Mouse (Mus musculus) natural killer cell, adult 2 months (primary cell): ENCODE measurements around the gene Smoc1.

Experiments used
- DNase-seq, 2 experiments: peaks; one replicate each; pipeline ENCODE4 v3.0.0; 2022; ENCODE audit warnings: low spot score in 2 of 2

The Smoc1 gene

GRCm38 (mm10) chr12:81130692-81131091, 104.1 kb downstream of the Smoc1 start:
- DNase-seq = no peak

- DNase-seq = no peak
Measured at GRCm38 (mm10) chr12:81131114-81131513, 104.5 kb downstream of the Smoc1 start.

GRCm38 (mm10) chr12:81133055-81133665, 106.6 kb downstream of the Smoc1 start:
- DNase-seq = no peak

GRCm38 (mm10) chr12:81138217-81138616, 111.6 kb downstream of the Smoc1 start:
- DNase-seq = no peak

- no peak for DNase-seq
Measured at GRCm38 (mm10) chr12:81139463-81139862, 112.9 kb downstream of the Smoc1 start.

- DNase-seq = no peak
Measured at GRCm38 (mm10) chr12:81140594-81141328, 114.2 kb downstream of the Smoc1 start.

GRCm38 (mm10) chr12:81141329-81141711, 114.7 kb downstream of the Smoc1 start:
- no peak for DNase-seq

- DNase-seq = no peak
Measured at GRCm38 (mm10) chr12:81142231-81142630, 115.6 kb downstream of the Smoc1 start.

- DNase-seq = no peak
Measured at GRCm38 (mm10) chr12:81144201-81144600, 117.6 kb downstream of the Smoc1 start.

GRCm38 (mm10) chr12:81146417-81147180, 120.0 kb downstream of the Smoc1 start:
- DNase-seq = no peak

GRCm38 (mm10) chr12:81147956-81148355, 121.3 kb downstream of the Smoc1 start:
- no peak for DNase-seq

- no peak for DNase-seq
Measured at GRCm38 (mm10) chr12:81150917-81151316, 124.3 kb downstream of the Smoc1 start.

GRCm38 (mm10) chr12:81152082-81152481, 125.5 kb downstream of the Smoc1 start:
- no peak for DNase-seq

- DNase-seq = no peak
Measured at GRCm38 (mm10) chr12:81155675-81156074, 129.1 kb downstream of the Smoc1 start.

- DNase-seq = no peak
Measured at GRCm38 (mm10) chr12:81156841-81157240, 130.2 kb downstream of the Smoc1 start.

- DNase-seq = no peak
Measured at GRCm38 (mm10) chr12:81159947-81160346, 133.3 kb downstream of the Smoc1 start.

GRCm38 (mm10) chr12:81160425-81160824, 133.8 kb downstream of the Smoc1 start:
- no peak for DNase-seq

GRCm38 (mm10) chr12:81160831-81161230, 134.2 kb downstream of the Smoc1 start:
- no peak for DNase-seq

GRCm38 (mm10) chr12:81161282-81161681, 134.7 kb downstream of the Smoc1 start:
- no peak for DNase-seq

- no peak for DNase-seq
Measured at GRCm38 (mm10) chr12:81163131-81163530, 136.5 kb downstream of the Smoc1 start.

GRCm38 (mm10) chr12:81163566-81163965, 137.0 kb downstream of the Smoc1 start:
- DNase-seq = no peak

GRCm38 (mm10) chr12:81166092-81166491, 139.5 kb downstream of the Smoc1 start:
- no peak for DNase-seq

GRCm38 (mm10) chr12:81166615-81167014, 140.0 kb downstream of the Smoc1 start:
- no peak for DNase-seq
